Mouse (Mus musculus): Measurements from ENCODE around the gene Emilin2. TPM values are rescaled to one million over a fixed set of nuclear protein-coding genes. Genes with fewer than 3 reads are reported as not detected.
A peak's percentile ranks its signal among the peaks of the same experiment; 100 is the strongest.
"Not testable (repeated sequence)": the region's sequence is repeated elsewhere in the genome, so short reads cannot be mapped to it uniquely, and the experiment has no call there.

Gene Emilin2
- polyA plus RNA-seq, 1 experiment from 2014 or later, result 1.4 TPM

DNA sequence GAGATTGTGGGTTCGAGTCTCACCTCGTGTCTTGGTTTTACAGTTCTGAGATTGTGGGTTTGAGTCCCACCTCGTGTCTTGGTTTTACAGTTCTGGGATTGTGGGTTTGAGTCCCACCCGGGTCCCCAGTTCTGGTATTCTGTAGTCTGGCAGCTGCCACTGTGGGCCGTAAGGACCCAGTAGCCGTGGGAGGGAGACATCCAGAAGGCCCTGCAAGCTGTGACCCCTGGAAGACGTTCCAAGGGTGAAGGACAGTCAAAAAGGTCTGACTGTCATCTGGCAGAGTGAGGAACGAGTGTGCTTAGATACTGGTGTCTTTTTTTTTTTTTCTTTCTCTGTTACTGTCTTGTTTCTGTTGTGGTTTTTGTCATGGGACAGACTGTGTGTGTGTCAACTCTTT, 9.0 kb upstream of the Emilin2 start:
- not testable (repeated sequence) for ATAC-seq; H3K36me3 ChIP-seq (ENCODE audit: control insufficient read depth, insufficient read depth); H3K9ac ChIP-seq (replicated peaks; ENCODE audit: low read depth, low read length); H3K4me1 ChIP-seq (replicated peaks; ENCODE audit: control insufficient read depth, insufficient read depth, low read length); H3K27ac ChIP-seq (ENCODE audit: low read length); H3K9me3 ChIP-seq (ENCODE audit: control insufficient read depth, low read length); H3K4me3 ChIP-seq (replicated peaks; ENCODE audit: low read length); H3K27me3 ChIP-seq (replicated peaks; ENCODE audit: control insufficient read depth, insufficient read depth, low read length); H3K4me2 ChIP-seq (ENCODE audit: low read length)
- WGBS, result 84% methylated on average over 8 of the region's 8 CpGs

DNA sequence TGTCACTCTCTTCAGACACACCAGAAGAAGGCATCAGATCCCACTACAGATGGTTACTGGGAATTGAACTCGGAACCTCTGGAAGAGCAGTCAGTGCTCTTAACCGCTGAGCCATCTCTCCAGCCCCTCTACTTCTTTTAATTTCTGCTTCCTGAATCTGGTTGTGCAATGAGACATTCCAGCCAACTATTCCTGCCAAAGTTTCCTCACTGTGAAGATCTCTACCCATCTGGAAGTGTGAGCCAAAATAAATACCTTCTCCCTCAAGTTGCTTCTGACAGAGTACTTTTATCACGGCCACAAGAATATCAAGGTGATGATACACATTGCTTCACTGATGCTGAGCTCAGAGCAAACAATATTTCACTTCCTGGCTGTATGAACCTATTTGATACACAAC, 7.6 kb upstream of the Emilin2 start:
- ATAC-seq, result no peak
- Histone ChIP-seq H3K9ac (replicated peaks; ENCODE audit: low read depth, low read length) (no peak overlapping the region), H3K27me3 (replicated peaks; ENCODE audit: control insufficient read depth, insufficient read depth, low read length) (no peaks in the 10 kb centered on the region), H3K4me1 (replicated peaks; ENCODE audit: control insufficient read depth, insufficient read depth, low read length) (no peaks in the 10 kb centered on the region), H3K9me3 (ENCODE audit: control insufficient read depth, low read length) (no peaks in the 10 kb centered on the region), H3K36me3 (ENCODE audit: control insufficient read depth, insufficient read depth) (no peaks in the 10 kb centered on the region), H3K4me3 (replicated peaks; ENCODE audit: low read length) (no peak overlapping the region), H3K27ac (ENCODE audit: low read length) (no peak overlapping the region), H3K4me2 (ENCODE audit: low read length) (no peak overlapping the region)
- 95% methylated on average over 3 of the region's 3 CpGs for WGBS

DNA sequence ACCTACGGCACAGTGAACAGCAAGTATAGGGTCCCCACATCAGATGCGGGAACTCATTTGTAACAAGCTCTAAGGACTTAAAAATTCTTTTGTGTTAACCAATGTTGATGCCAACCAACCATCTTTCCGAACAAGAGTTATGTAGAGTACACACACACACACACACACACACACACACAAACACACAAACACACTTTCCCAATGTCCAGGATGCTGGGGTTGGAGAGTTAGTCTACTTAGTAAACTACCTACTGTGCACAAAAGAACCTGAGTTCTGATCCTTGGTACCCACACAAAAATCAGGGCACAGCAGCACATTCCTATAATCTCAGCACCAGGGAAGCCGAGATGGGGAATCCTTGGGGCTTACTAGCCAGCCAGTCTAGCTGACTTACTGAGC, 5.8 kb upstream of the Emilin2 start:
- H3K36me3 ChIP-seq (ENCODE audit: control insufficient read depth, insufficient read depth), result no peaks in the 10 kb centered on the region
- ATAC-seq, result no peak
- H3K4me2 ChIP-seq (ENCODE audit: low read length), result no peak overlapping the region
- H3K27me3 ChIP-seq (replicated peaks; ENCODE audit: control insufficient read depth, insufficient read depth, low read length), result no peaks in the 10 kb centered on the region
- H3K9me3 ChIP-seq (ENCODE audit: control insufficient read depth, low read length), result no peaks in the 10 kb centered on the region
- H3K4me1 ChIP-seq (replicated peaks; ENCODE audit: control insufficient read depth, insufficient read depth, low read length), result no peaks in the 10 kb centered on the region
- H3K9ac ChIP-seq (replicated peaks; ENCODE audit: low read depth, low read length), result no peak overlapping the region
- no peak overlapping the region for H3K27ac ChIP-seq (ENCODE audit: low read length)
- WGBS, result 92% methylated on average over 4 of the region's 4 CpGs
- no peak overlapping the region for H3K4me3 ChIP-seq (replicated peaks; ENCODE audit: low read length)

GRCm38 (mm10) chr17:71314315-71314714, 2.5 kb upstream of the Emilin2 start:
- WGBS, result 80% methylated on average over 4 of the region's 4 CpGs

GRCm38 (mm10) chr17:71310486-71311339, 1.1 kb downstream of the Emilin2 start:
- H3K36me3 ChIP-seq (ENCODE audit: control insufficient read depth, insufficient read depth), result no peaks in the 10 kb centered on the region
- no peaks in the 10 kb centered on the region for H3K9me3 ChIP-seq (ENCODE audit: control insufficient read depth, low read length)
- peak overlapping the region; percentile 44 for H3K4me3 ChIP-seq (replicated peaks; ENCODE audit: low read length)
- H3K4me1 ChIP-seq (replicated peaks; ENCODE audit: control insufficient read depth, insufficient read depth, low read length), result peaks cover 12% of the 10 kb centered on the region
- H3K27ac ChIP-seq (ENCODE audit: low read length), result no peak overlapping the region
- peak overlapping the region; percentile 58 for H3K9ac ChIP-seq (replicated peaks; ENCODE audit: low read depth, low read length)
- under 1% methylated on average over 67 of the region's 67 CpGs for WGBS
- H3K4me2 ChIP-seq (ENCODE audit: low read length), result peak overlapping the region; percentile 86
- ATAC-seq, result peak; percentile 45
- peaks cover 21% of the 10 kb centered on the region for H3K27me3 ChIP-seq (replicated peaks; ENCODE audit: control insufficient read depth, insufficient read depth, low read length)

More at GRCm38 (mm10) chr17:71314315-71314714, 2.5 kb upstream of the Emilin2 start:
- H3K27ac ChIP-seq (ENCODE audit: low read length), result no peak overlapping the region
- no peak overlapping the region for H3K4me2 ChIP-seq (ENCODE audit: low read length)
- no peak overlapping the region for H3K9ac ChIP-seq (replicated peaks; ENCODE audit: low read depth, low read length)
- no peaks in the 10 kb centered on the region for H3K36me3 ChIP-seq (ENCODE audit: control insufficient read depth, insufficient read depth)
- no peak for ATAC-seq
- H3K9me3 ChIP-seq (ENCODE audit: control insufficient read depth, low read length), result no peaks in the 10 kb centered on the region
- H3K4me3 ChIP-seq (replicated peaks; ENCODE audit: low read length), result no peak overlapping the region
- H3K27me3 ChIP-seq (replicated peaks; ENCODE audit: control insufficient read depth, insufficient read depth, low read length), result peaks cover 15% of the 10 kb centered on the region
- H3K4me1 ChIP-seq (replicated peaks; ENCODE audit: control insufficient read depth, insufficient read depth, low read length), result peaks cover 10% of the 10 kb centered on the region

GRCm38 (mm10) chr17:71309711-71310485, 1.9 kb downstream of the Emilin2 start:
- Histone ChIP-seq H3K4me2 (ENCODE audit: low read length) (peak overlapping the region; percentile 86), H3K4me3 (replicated peaks; ENCODE audit: low read length) (peak overlapping the region; percentile 44), H3K4me1 (replicated peaks; ENCODE audit: control insufficient read depth, insufficient read depth, low read length) (peaks cover 12% of the 10 kb centered on the region), H3K36me3 (ENCODE audit: control insufficient read depth, insufficient read depth) (no peaks in the 10 kb centered on the region), H3K27me3 (replicated peaks; ENCODE audit: control insufficient read depth, insufficient read depth, low read length) (peaks cover 21% of the 10 kb centered on the region), H3K9me3 (ENCODE audit: control insufficient read depth, low read length) (no peaks in the 10 kb centered on the region), H3K9ac (replicated peaks; ENCODE audit: low read depth, low read length) (peak overlapping the region; percentile 58), H3K27ac (ENCODE audit: low read length) (no peak overlapping the region)
- peak; percentile 42 for ATAC-seq
- WGBS, result 4% methylated on average over 23 of the region's 23 CpGs

- Histone ChIP-seq H3K27ac (ENCODE audit: low read length) (no peak overlapping the region), H3K9me3 (ENCODE audit: control insufficient read depth, low read length) (no peaks in the 10 kb centered on the region), H3K36me3 (ENCODE audit: control insufficient read depth, insufficient read depth) (no peaks in the 10 kb centered on the region), H3K4me1 (replicated peaks; ENCODE audit: control insufficient read depth, insufficient read depth, low read length) (peaks cover 12% of the 10 kb centered on the region), H3K4me2 (ENCODE audit: low read length) (peak overlapping the region; percentile 6; the same call in 1 of the 2 replicates), H3K9ac (replicated peaks; ENCODE audit: low read depth, low read length) (no peak overlapping the region), H3K27me3 (replicated peaks; ENCODE audit: control insufficient read depth, insufficient read depth, low read length) (peaks cover 21% of the 10 kb centered on the region), H3K4me3 (replicated peaks; ENCODE audit: low read length) (no peak overlapping the region)
- 7% methylated on average over 14 of the region's 14 CpGs for WGBS
- no peak for ATAC-seq
These were observed 2.6 kb downstream of the Emilin2 start for GRCm38 (mm10) chr17:71309141-71309540.

- Histone ChIP-seq H3K27ac (ENCODE audit: low read length) (no peak overlapping the region), H3K27me3 (replicated peaks; ENCODE audit: control insufficient read depth, insufficient read depth, low read length) (peaks cover 21% of the 10 kb centered on the region), H3K9ac (replicated peaks; ENCODE audit: low read depth, low read length) (no peak overlapping the region), H3K36me3 (ENCODE audit: control insufficient read depth, insufficient read depth) (no peaks in the 10 kb centered on the region), H3K9me3 (ENCODE audit: control insufficient read depth, low read length) (no peaks in the 10 kb centered on the region), H3K4me3 (replicated peaks; ENCODE audit: low read length) (no peak overlapping the region), H3K4me2 (ENCODE audit: low read length) (no peak overlapping the region), H3K4me1 (replicated peaks; ENCODE audit: control insufficient read depth, insufficient read depth, low read length) (peaks cover 12% of the 10 kb centered on the region)
- 93% methylated on average over 5 of the region's 5 CpGs for whole genome bisulfite sequencing
- ATAC-seq, result no peak
These were observed 3.5 kb downstream of the Emilin2 start for GRCm38 (mm10) chr17:71308296-71308695.

GRCm38 (mm10) chr17:71307251-71307790, 4.5 kb downstream of the Emilin2 start:
- H3K27ac ChIP-seq (ENCODE audit: low read length), result no peak overlapping the region
- peaks cover 21% of the 10 kb centered on the region for H3K27me3 ChIP-seq (replicated peaks; ENCODE audit: control insufficient read depth, insufficient read depth, low read length)
- no peak for ATAC-seq
- WGBS, result 85% methylated on average over 10 of the region's 10 CpGs
- no peak overlapping the region for H3K9ac ChIP-seq (replicated peaks; ENCODE audit: low read depth, low read length)
- H3K4me3 ChIP-seq (replicated peaks; ENCODE audit: low read length), result no peak overlapping the region
- no peaks in the 10 kb centered on the region for H3K36me3 ChIP-seq (ENCODE audit: control insufficient read depth, insufficient read depth)
- H3K4me2 ChIP-seq (ENCODE audit: low read length), result no peak overlapping the region
- H3K9me3 ChIP-seq (ENCODE audit: control insufficient read depth, low read length), result no peaks in the 10 kb centered on the region
- peaks cover 12% of the 10 kb centered on the region for H3K4me1 ChIP-seq (replicated peaks; ENCODE audit: control insufficient read depth, insufficient read depth, low read length)

Data from forebrain, embryonic 16.5 days (tissue).